Mouse (Mus musculus) megakaryocyte, embryonic 14.5 days (primary cell): ENCODE measurements at regions not wholly inside any gene's neighbourhood (a gene's known extent, or its start where the extent isn't known, plus 50 kb on each side); places are given as distances from the start of the nearest gene placed in this dataset.

Source experiments
- FLI1 ChIP-seq: IDR thresholded peaks from 2 replicates; pipeline ENCODE4 v1.6.1; 2012; ENCODE audit warnings: low read length, inconsistent platforms, mixed read lengths
- GATA1 ChIP-seq: IDR thresholded peaks from 3 replicates; pipeline ENCODE4 v1.6.1; 2012; ENCODE audit warnings: mixed read lengths, low read length, inconsistent platforms, borderline replicate concordance

GRCm38 (mm10) chr16:77992986-77993385, 308.3 kb upstream of the Cxadr start:
- TF ChIP-seq GATA1 (no peak), FLI1 (no peak)
